Mouse (Mus musculus): ENCODE measurements at regions not wholly inside any gene's neighbourhood (a gene's known extent, or its start where the extent isn't known, plus 50 kb on each side); places are given as distances from the start of the nearest gene placed in this dataset.

- TF ChIP-seq EP300 (optimal IDR thresholded peaks at IDR 0.05) (no peak), CTCF (IDR thresholded peaks at IDR 0.05; ENCODE audit: low read depth) (no peak)
These were observed 213.3 kb upstream of the Lrig3 start for GRCm38 (mm10) chr10:125752506-125753218.
